16 mouse cellular contexts compared by ENCODE assay signal in genomic region chr14:99617374-99617773, GRCm38 (mm10).
"Had no signal": no experiment of that assay in that cellular context is flagged by ENCODE, and none has a peak within 500 bp of the region (broad histone marks: within the 10 kb centered on the region; RNA-seq: fewer than 3 reads in every experiment).

No protein-coding gene starts in this region.

- H3K9me3 ChIP-seq: limb, embryonic 12.5 days; liver, embryonic 13.5 days; lung, embryonic 15.5 days; megakaryocyte, embryonic 14.5 days; midbrain, embryonic 15.5 days; neural tube, embryonic 12.5 days had no signal

- H3K4me3 ChIP-seq: limb, embryonic 12.5 days; liver, embryonic 13.5 days; lung, embryonic 15.5 days; megakaryocyte, embryonic 14.5 days; midbrain, embryonic 15.5 days; neural tube, embryonic 12.5 days had no signal

- H3K27me3 ChIP-seq: limb, embryonic 12.5 days; liver, embryonic 13.5 days; lung, embryonic 15.5 days; megakaryocyte, embryonic 14.5 days; midbrain, embryonic 15.5 days; neural tube, embryonic 12.5 days had no signal

- H3K4me2 ChIP-seq: limb, embryonic 12.5 days; liver, embryonic 13.5 days; lung, embryonic 15.5 days; midbrain, embryonic 11.5 days; midbrain, embryonic 15.5 days; neural tube, embryonic 12.5 days had no signal

- H3K36me3 ChIP-seq: limb, embryonic 12.5 days; liver, embryonic 13.5 days; lung, embryonic 15.5 days; midbrain, embryonic 15.5 days; neural tube, embryonic 12.5 days had no signal

- H3K27ac ChIP-seq: limb, embryonic 12.5 days; liver, embryonic 13.5 days; lung, embryonic 15.5 days; macrophage; midbrain, embryonic 15.5 days; neural tube, embryonic 12.5 days had no signal

- H3K9ac ChIP-seq: limb, embryonic 12.5 days; liver, embryonic 13.5 days; liver, postnatal 0 days; lung, embryonic 15.5 days; midbrain, embryonic 15.5 days; neural tube, embryonic 12.5 days had no signal

- ATAC-seq: liver, postnatal 0 days; midbrain, embryonic 15.5 days had no signal

- H3K4me1 ChIP-seq: limb, embryonic 12.5 days; lung, embryonic 15.5 days; neural tube, embryonic 12.5 days had no signal

- DNase-seq: layer of hippocampus, adult 9-11 months; layer of hippocampus, postnatal 36 days; liver; liver, embryonic 13.5 days; liver, postnatal 0 days; lung, postnatal 14 days; retina, postnatal 1 day; right cerebral cortex, postnatal 4 days; thymus, postnatal 36 days had no signal
